Mouse (Mus musculus): Measurements from ENCODE around the gene Hyou1. TPM values are rescaled to one million over a fixed set of nuclear protein-coding genes. Genes with fewer than 3 reads are reported as not detected.
A peak's percentile ranks its signal among the peaks of the same experiment; 100 is the strongest.
"Not testable (repeated sequence)": the region's sequence is repeated elsewhere in the genome, so short reads cannot be mapped to it uniquely, and the experiment has no call there.

Gene Hyou1
- 22.1 and 29.4 TPM in 2 replicates for polyA plus RNA-seq (2014; fragmentation: Nextera tagmentation; extraction: Ambion mirVana)

GRCm38 (mm10) chr9:44379054-44379834, at the start of gene Hyou1:
Hyou1 (plus strand) TSS chr9:44379490.
- no peaks in the 10 kb centered on the region for H3K27me3 ChIP-seq (ENCODE audit: control insufficient read depth, insufficient read depth, low read length)
- H3K36me3 ChIP-seq (ENCODE audit: control insufficient read depth, insufficient read depth, low read length): peaks cover 32% of the 10 kb centered on the region
- peak within 1 kb of the TSS; percentile 69 for H3K4me3 ChIP-seq (ENCODE audit: low read depth, low read length)
- peaks cover 8% of the 10 kb centered on the region for H3K4me1 ChIP-seq (ENCODE audit: control insufficient read depth, insufficient read depth, low read length)
- peak within 1 kb of the TSS; percentile 92 for H3K9ac ChIP-seq (replicated peaks; ENCODE audit: low read depth, low read length)
- H3K27ac ChIP-seq (ENCODE audit: low read length): peak within 1 kb of the TSS; percentile 87
- under 1% methylated on average over 83 of the region's 83 CpGs for WGBS
- H3K9me3 ChIP-seq (ENCODE audit: control insufficient read depth, low read depth, low read length): no peaks in the 10 kb centered on the region
- H3K4me2 ChIP-seq (replicated peaks; ENCODE audit: low read depth, low read length): peak within 1 kb of the TSS; percentile 98
- peak; percentile 97 for ATAC-seq (ENCODE audit: insufficient number of reproducible peaks, insufficient read depth, low FRiP score, low read depth)

- H3K36me3 ChIP-seq (ENCODE audit: control insufficient read depth, insufficient read depth, low read length): peaks cover 41% of the 10 kb centered on the region
- H3K9me3 ChIP-seq (ENCODE audit: control insufficient read depth, low read depth, low read length): no peaks in the 10 kb centered on the region
- no peak overlapping the region for H3K4me2 ChIP-seq (replicated peaks; ENCODE audit: low read depth, low read length)
- no peaks in the 10 kb centered on the region for H3K27me3 ChIP-seq (ENCODE audit: control insufficient read depth, insufficient read depth, low read length)
- no peak overlapping the region for H3K9ac ChIP-seq (replicated peaks; ENCODE audit: low read depth, low read length)
- H3K4me3 ChIP-seq (ENCODE audit: low read depth, low read length): no peak overlapping the region
- peaks cover 12% of the 10 kb centered on the region for H3K4me1 ChIP-seq (ENCODE audit: control insufficient read depth, insufficient read depth, low read length)
- ATAC-seq (ENCODE audit: insufficient number of reproducible peaks, insufficient read depth, low FRiP score, low read depth): no peak
- WGBS: 93% methylated on average over 6 of the region's 6 CpGs
- no peak overlapping the region for H3K27ac ChIP-seq (ENCODE audit: low read length)
Measured at GRCm38 (mm10) chr9:44330736-44331135, 48.6 kb upstream of the Hyou1 start.

- Histone ChIP-seq H3K27ac (ENCODE audit: low read length) (no peak overlapping the region), H3K27me3 (ENCODE audit: control insufficient read depth, insufficient read depth, low read length) (no peaks in the 10 kb centered on the region), H3K4me2 (replicated peaks; ENCODE audit: low read depth, low read length) (no peak overlapping the region), H3K4me3 (ENCODE audit: low read depth, low read length) (no peak overlapping the region), H3K4me1 (ENCODE audit: control insufficient read depth, insufficient read depth, low read length) (peaks cover 16% of the 10 kb centered on the region), H3K9ac (replicated peaks; ENCODE audit: low read depth, low read length) (no peak overlapping the region), H3K36me3 (ENCODE audit: control insufficient read depth, insufficient read depth, low read length) (peaks cover 53% of the 10 kb centered on the region), H3K9me3 (ENCODE audit: control insufficient read depth, low read depth, low read length) (no peaks in the 10 kb centered on the region)
- no peak for ATAC-seq (ENCODE audit: insufficient number of reproducible peaks, insufficient read depth, low FRiP score, low read depth)
- 96% methylated on average over 13 of the region's 13 CpGs for WGBS
Measured at GRCm38 (mm10) chr9:44332918-44333638, 46.2 kb upstream of the Hyou1 start.

GRCm38 (mm10) chr9:44334396-44335330, 44.6 kb upstream of the Hyou1 start, which contains the start of gene H2afx:
H2afx (plus strand) TSS chr9:44334694.
- Histone ChIP-seq H3K27me3 (ENCODE audit: control insufficient read depth, insufficient read depth, low read length) (no peaks in the 10 kb centered on the region), H3K4me2 (replicated peaks; ENCODE audit: low read depth, low read length) (peak within 1 kb of the TSS; percentile 72), H3K4me3 (ENCODE audit: low read depth, low read length) (peak within 1 kb of the TSS; percentile 83), H3K27ac (ENCODE audit: low read length) (peak within 1 kb of the TSS; percentile 95), H3K9me3 (ENCODE audit: control insufficient read depth, low read depth, low read length) (no peaks in the 10 kb centered on the region), H3K9ac (replicated peaks; ENCODE audit: low read depth, low read length) (peak within 1 kb of the TSS; percentile 98), H3K36me3 (ENCODE audit: control insufficient read depth, insufficient read depth, low read length) (peaks cover 55% of the 10 kb centered on the region), H3K4me1 (ENCODE audit: control insufficient read depth, insufficient read depth, low read length) (peaks cover 14% of the 10 kb centered on the region)
- WGBS: under 1% methylated on average over 91 of the region's 91 CpGs
- ATAC-seq (ENCODE audit: insufficient number of reproducible peaks, insufficient read depth, low FRiP score, low read depth): peak; percentile 95

DNA sequence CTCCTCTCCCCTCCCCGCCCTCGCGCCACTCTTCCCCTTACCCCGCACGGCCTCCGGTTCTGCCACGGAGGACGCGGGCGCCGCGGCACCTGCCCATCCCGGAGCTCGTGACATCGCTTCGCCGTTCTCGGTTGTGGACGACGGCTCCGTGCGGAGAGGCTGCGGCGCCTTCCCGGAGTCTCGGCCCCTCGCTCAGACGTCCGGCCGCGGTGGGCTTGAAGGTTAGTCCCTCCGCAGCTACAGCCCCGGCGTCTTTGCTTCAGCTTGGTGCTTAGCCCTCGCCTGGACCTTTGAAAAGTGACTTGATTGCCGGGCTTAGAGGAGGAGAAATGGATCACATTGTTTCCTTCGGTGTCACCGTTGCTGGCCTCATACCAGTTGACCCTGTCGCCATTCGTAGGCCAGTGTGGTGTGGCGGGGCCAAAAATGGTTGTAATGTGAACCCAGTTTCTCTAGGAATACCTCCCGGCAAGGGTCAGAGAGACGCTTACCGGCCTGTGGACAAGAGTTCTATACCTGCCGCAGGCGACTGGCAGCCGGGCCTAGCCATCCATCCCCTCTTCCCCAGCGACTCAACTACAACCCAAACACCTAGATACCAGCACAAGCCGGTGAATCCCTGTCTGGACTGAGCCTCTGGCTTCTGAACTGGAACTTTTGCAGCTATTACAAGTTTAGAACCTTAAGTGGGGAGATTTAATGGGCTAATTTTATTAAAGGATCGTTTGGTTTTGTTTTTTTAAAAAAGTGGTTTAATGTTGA, 43.8 kb upstream of the Hyou1 start:
- Histone ChIP-seq H3K4me1 (ENCODE audit: control insufficient read depth, insufficient read depth, low read length) (peaks cover 14% of the 10 kb centered on the region), H3K36me3 (ENCODE audit: control insufficient read depth, insufficient read depth, low read length) (peaks cover 56% of the 10 kb centered on the region), H3K9ac (replicated peaks; ENCODE audit: low read depth, low read length) (peak overlapping the region; percentile 98), H3K9me3 (ENCODE audit: control insufficient read depth, low read depth, low read length) (no peaks in the 10 kb centered on the region), H3K27ac (ENCODE audit: low read length) (peak overlapping the region; percentile 95), H3K4me3 (ENCODE audit: low read depth, low read length) (peak overlapping the region; percentile 83), H3K27me3 (ENCODE audit: control insufficient read depth, insufficient read depth, low read length) (no peaks in the 10 kb centered on the region), H3K4me2 (replicated peaks; ENCODE audit: low read depth, low read length) (peak overlapping the region; percentile 72)
- peak; percentile 15; the same call in 1 of the 2 replicates for ATAC-seq (ENCODE audit: insufficient number of reproducible peaks, insufficient read depth, low FRiP score, low read depth)
- WGBS: under 1% methylated on average over 50 of the region's 50 CpGs

GRCm38 (mm10) chr9:44336093-44336406, 43.2 kb upstream of the Hyou1 start:
- WGBS: 2% methylated on average over 5 of the region's 5 CpGs
- H3K9me3 ChIP-seq (ENCODE audit: control insufficient read depth, low read depth, low read length): no peaks in the 10 kb centered on the region
- no peak for ATAC-seq (ENCODE audit: insufficient number of reproducible peaks, insufficient read depth, low FRiP score, low read depth)
- peaks cover 14% of the 10 kb centered on the region for H3K4me1 ChIP-seq (ENCODE audit: control insufficient read depth, insufficient read depth, low read length)
- H3K4me2 ChIP-seq (replicated peaks; ENCODE audit: low read depth, low read length): peak overlapping the region; percentile 72
- H3K36me3 ChIP-seq (ENCODE audit: control insufficient read depth, insufficient read depth, low read length): peaks cover 51% of the 10 kb centered on the region
- H3K27ac ChIP-seq (ENCODE audit: low read length): peak overlapping the region; percentile 95; the same call in 1 of the 2 replicates
- H3K9ac ChIP-seq (replicated peaks; ENCODE audit: low read depth, low read length): peak overlapping the region; percentile 98
- no peaks in the 10 kb centered on the region for H3K27me3 ChIP-seq (ENCODE audit: control insufficient read depth, insufficient read depth, low read length)
- H3K4me3 ChIP-seq (ENCODE audit: low read depth, low read length): peak overlapping the region; percentile 83

- WGBS: 29% methylated on average over 4 of the region's 4 CpGs
- Histone ChIP-seq H3K4me3 (ENCODE audit: low read depth, low read length) (peak overlapping the region; percentile 83), H3K4me2 (replicated peaks; ENCODE audit: low read depth, low read length) (peak overlapping the region; percentile 72), H3K9ac (replicated peaks; ENCODE audit: low read depth, low read length) (peak overlapping the region; percentile 98; the same call in 1 of the 2 replicates), H3K36me3 (ENCODE audit: control insufficient read depth, insufficient read depth, low read length) (peaks cover 46% of the 10 kb centered on the region), H3K4me1 (ENCODE audit: control insufficient read depth, insufficient read depth, low read length) (peaks cover 14% of the 10 kb centered on the region)
- not testable (repeated sequence) for H3K27me3 ChIP-seq (ENCODE audit: control insufficient read depth, insufficient read depth, low read length); H3K27ac ChIP-seq (ENCODE audit: low read length); H3K9me3 ChIP-seq (ENCODE audit: control insufficient read depth, low read depth, low read length); ATAC-seq (ENCODE audit: insufficient number of reproducible peaks, insufficient read depth, low FRiP score, low read depth)
Measured at GRCm38 (mm10) chr9:44336513-44336912, 42.8 kb upstream of the Hyou1 start.

Measured in stomach, embryonic 14.5 days (tissue).